Comparison of ENCODE assay signal across 7 mouse cellular contexts in the genomic region with DNA sequence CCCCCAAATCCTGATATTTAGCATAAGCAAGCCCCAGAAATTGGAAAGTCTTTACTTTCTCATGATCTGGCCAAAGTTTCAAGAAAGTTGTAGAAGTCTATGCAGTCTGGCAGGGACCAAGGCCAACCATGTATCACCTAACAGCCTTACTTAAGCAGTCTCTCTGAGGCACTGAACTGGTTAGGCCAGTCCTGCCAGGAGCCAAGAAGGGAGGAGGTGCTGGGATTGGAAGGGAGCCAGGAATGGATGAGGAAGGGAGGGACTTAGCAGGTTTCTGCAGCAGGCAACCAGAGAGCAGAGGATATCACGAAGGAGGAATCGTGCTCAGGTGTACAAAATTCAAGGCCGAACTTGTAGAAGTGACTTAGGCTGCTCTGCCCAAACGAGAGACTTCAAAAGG.
DNase-seq lines count a peak whose midpoint lies in the region; ATAC-seq and TF ChIP-seq lines count a peak whose summit lies in the region.
"Not testable (repeated sequence)": the region's sequence is repeated elsewhere in the genome, so short reads cannot be mapped to it uniquely, and the experiment has no call there.

No protein-coding gene starts in this region.

- not testable (repeated sequence) for H3K9ac ChIP-seq in lung, embryonic 14.5 days

- ATAC-seq in lung, embryonic 14.5 days (ENCODE audit: insufficient read depth), result peak; percentile 98

- H3K4me1 ChIP-seq in lung, embryonic 14.5 days (ENCODE audit: insufficient read depth), result not testable (repeated sequence)

- WGBS in lung, embryonic 14.5 days, result 55% methylated on average over 4 of the region's 4 CpGs

- peak; percentile 16 for DNase-seq in embryo, embryonic 10 days (ENCODE audit: low spot score)
- DNase-seq in gonadal fat pad, adult 2 months (ENCODE audit: low read depth), result peak; percentile 59
- DNase-seq in kidney, adult 8-10 months, result peak; percentile 68 to 84
- peak; percentile 62 to 77 for DNase-seq in kidney, postnatal 36 days
- peak; percentile 78 for DNase-seq in lung, embryonic 14.5 days
- DNase-seq in ovary, adult 18-20 months (ENCODE audit: low spot score), result peak; percentile 12
- peak; percentile 59 to 82 for DNase-seq in urinary bladder, adult 18-20 months (ENCODE audit: low spot score in 2 of 2)

- not testable (repeated sequence) for TF ChIP-seq CTCF in lung, embryonic 14.5 days (IDR thresholded peaks at IDR 0.05; ENCODE audit: low read depth)

- 0 out of 2 replicates have a peak overlapping the region, but pooled peaks have one; percentile 48 for H3K27ac ChIP-seq in lung, embryonic 14.5 days (ENCODE audit: low read depth)

- H3K27me3 ChIP-seq in lung, embryonic 14.5 days (ENCODE audit: insufficient read depth, low read length), result not testable (repeated sequence)

- not testable (repeated sequence) for H3K4me2 ChIP-seq in lung, embryonic 14.5 days

- H3K4me3 ChIP-seq in lung, embryonic 14.5 days (ENCODE audit: low read depth, low read length), result not testable (repeated sequence)

- not testable (repeated sequence) for H3K36me3 ChIP-seq in lung, embryonic 14.5 days (ENCODE audit: insufficient read depth)

- H3K9me3 ChIP-seq in lung, embryonic 14.5 days (ENCODE audit: low read depth, low read length), result not testable (repeated sequence)

Comparison
In these comparisons a context has a peak if more than half of its experiments do, and no peak if none do; other contexts are left out.
1. DNase-seq: peak in every context shown above with its lines; median percentile 78 in lung, embryonic 14.5 days; 76 in kidney, adult 8-10 months; 70 in urinary bladder, adult 18-20 months; 70 in kidney, postnatal 36 days; 59 in gonadal fat pad, adult 2 months; 16 in embryo, embryonic 10 days; 12 in ovary, adult 18-20 months.